Mouse (Mus musculus) ZHBTc4 (cell line): ENCODE measurements around the gene Lor.
A peak's percentile ranks its signal among the peaks of the same experiment; 100 is the strongest.

Source experiments
- DNase-seq: peaks from one replicate; pipeline ENCODE4 v3.0.0-alpha.2; 2011; ENCODE audit warnings: low read depth, low spot score

The Lor gene

DNA sequence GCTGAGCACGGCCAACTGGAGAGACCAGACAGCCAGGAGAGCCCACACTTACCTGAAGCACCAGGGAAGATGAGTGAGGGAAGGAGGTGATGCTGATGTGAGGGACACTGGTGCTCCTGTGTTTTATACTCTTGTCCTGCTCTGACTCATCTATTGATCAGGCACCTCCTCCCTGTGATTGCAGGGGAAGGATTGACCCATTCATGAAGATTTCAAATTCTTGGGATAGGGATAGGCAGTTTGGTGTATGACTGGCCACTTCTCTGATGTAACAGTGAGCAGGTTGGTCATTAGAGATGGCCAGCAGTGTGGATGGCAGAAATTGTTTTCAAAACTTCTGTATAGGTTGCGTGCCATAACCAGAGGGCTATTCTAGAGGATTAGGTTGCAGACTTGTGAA, at the start of gene Lor:
Lor (minus strand) TSS at position 101 of the 400 bp plus-strand sequence.
- no peak for DNase-seq

DNA sequence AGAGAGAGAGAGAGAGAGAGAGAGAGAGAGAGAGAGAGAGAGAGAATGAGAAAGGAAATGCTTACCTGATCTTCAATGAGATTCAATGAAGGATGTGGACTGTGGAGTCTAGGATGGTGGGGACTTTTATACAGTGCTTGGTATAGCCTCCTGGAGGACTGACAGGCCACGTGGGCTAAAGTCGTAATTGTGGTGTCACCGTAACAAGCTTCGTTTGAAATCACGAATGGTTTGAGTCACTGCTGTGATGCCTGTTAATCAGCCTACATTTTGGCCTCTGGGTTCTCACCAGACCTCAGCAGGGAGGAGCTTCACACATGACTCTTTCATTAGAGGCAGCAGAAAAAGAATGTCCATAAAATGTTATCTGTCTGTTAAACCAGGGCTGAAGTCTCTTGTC, 40.9 kb upstream of the Lor start, which contains the start of gene Prr9:
Prr9 (minus strand) TSS at position 101 of the 400 bp plus-strand sequence.
- DNase-seq: no peak

DNA sequence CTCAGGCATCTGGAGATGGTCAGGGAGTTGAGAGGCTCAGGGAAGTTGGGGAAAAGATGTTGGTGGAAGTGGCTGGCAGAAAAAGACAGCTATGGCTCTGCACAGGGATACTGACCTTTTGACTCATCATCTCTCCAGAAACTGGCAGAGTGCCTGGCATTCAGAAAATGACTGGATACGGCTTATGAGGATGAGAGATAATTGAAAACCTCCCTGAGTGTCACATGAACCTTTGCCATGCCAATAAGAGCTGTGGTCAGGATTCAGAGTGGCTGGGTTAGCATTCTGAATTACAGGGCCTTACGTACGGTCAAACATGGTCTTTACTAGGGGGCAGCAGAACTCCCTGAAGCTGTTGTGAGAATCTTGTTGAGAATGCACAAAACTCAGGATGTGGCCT, 38.0 kb upstream of the Lor start:
- no peak for DNase-seq

DNA sequence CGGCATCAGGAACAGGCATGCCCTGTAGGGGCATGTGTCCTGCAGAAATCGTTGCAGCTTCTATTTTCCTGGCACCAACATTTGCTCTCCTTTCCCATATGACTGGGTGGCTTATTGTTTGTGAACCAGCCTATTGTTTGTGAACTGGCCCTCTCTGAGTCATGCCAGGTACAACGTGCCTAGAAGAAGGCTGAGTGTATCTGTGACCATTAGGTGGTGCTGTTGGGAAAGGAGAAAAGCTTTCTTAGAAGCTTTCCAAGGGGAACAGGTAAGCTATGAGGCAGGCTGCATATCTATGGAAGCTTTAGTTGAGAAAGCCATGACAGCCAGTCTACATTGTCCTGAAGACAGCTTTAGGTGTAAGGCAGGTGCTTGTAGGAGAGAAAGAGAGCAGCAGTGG, 35.0 kb upstream of the Lor start:
- DNase-seq: peak; percentile 64

DNA sequence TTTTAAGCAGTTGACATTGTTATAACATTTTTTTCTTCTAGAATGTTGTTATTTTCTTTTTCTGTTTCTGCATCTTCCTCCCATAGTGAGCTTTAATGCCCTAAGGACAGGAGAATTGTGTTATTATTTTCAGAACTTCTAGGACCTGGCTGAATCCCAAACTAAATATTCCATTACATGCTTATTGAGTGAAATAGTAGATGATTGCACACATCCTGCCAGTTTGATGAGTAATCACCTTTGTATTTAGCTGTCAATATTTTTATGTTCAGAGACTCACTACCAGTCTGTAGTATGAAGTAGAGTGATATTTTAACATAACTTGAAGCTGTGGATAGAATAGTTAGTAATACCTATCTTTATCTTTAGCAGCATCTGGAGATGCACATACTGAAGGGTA, 28.6 kb upstream of the Lor start:
- no peak for DNase-seq

DNA sequence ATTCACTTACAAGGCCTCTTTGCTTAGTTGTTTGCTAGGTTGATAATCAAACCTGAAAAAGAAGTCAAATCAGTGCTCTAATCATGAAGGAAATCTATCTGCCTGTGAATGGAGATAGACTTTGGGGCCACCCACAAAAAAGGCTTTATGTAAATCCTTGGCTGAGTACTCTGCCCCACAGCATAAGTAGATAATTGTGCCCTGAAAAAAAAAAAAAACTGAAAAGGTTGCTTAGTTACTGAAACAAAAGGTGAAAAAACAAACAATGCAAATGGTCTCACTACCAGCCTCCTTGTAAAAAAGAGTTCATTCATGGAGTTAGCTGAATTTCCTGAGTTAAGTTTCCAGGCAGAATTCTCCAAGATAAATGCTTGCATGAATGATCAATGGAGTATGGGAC, 27.8 kb upstream of the Lor start:
- no peak for DNase-seq

DNA sequence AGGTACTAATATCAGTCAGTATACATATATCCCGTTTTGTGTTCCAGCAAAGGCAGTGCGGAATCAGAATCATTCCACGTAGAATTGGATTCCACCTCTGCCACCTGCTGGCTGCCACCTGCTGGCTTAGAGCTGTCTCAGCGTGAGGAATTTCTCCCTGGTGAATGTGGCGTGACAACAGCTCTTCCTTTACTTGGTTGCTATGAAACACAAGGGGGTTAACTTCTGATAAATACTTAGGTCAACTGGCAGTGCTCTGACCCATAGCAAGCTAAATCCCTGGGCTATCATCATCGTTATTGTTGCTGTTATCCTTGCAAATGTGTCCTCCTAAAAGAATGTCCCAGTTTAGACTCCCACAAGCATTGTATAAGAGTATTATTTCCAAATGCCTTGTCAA, 23.6 kb upstream of the Lor start:
- peak; percentile 64 for DNase-seq

DNA sequence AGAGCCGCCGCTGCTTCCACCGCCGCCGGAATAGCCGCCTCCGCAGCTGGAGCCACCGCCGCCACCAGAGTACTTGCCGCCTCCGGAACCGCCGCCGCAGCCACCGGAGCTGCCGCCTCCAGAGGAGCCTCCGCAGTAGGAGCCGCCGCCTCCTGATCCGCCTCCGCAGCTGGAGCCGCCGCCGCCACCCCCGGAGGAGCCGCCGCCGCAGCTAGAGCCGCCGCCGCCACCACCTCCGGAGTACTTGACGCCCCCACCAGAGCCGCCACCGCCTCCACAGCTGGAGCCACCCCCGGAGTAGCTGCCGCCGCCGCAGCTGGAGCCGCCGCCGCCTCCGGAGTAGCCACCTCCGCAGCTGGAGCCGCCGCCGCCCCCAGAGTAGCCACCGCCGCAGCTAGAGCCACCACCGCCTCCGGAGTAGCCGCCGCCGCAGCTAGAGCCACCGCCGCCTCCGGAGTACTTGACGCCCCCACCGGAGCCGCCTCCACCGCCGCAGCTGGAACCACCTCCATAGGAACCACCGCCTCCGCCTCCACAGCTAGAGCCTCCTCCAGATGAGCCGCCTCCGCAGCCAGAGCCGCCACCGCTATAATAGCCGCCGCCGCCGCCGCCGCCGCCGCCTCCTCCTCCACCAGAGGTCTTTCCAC, 1.5 kb downstream of the Lor start:
- DNase-seq: peak; percentile 80

DNA sequence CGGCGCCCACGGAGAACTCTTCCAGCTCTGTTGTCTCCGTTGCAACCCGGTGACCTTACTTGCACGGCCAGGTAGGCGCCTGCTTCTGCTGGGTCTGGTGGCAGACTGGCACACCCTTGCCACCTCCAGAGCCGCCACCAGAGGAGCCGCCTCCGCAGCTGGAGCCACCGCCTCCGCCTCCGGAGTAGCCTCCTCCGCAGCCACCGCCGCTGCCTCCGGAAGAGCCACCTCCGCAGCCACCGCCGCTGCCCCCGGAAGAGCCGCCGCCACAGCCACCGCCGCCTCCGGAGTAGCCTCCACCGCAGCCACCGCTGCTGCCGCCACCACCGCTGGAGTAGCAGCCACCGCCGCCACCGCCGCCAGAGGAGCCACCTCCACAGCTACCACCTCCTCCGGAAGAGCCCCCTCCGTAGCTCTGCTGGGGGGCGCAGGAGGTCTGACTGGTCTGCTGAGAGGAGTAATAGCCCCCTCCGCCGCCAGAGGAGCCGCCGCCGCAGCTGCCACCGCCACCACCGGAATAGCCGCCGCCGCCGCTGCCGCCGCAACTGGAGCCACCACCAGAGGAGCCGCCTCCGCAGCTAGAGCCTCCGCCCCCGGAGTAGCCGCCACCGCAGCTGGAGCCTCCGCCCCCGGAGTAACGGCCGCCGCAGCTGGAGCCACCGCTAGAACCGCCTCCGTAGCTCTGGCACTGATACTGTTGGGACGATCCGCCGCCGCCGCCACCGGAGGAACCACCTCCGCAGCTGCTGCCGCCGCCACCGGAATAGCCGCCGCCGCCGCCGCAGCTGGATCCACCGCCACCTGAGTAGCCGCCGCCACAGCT, 2.3 kb downstream of the Lor start:
- DNase-seq: peak; percentile 79

DNA sequence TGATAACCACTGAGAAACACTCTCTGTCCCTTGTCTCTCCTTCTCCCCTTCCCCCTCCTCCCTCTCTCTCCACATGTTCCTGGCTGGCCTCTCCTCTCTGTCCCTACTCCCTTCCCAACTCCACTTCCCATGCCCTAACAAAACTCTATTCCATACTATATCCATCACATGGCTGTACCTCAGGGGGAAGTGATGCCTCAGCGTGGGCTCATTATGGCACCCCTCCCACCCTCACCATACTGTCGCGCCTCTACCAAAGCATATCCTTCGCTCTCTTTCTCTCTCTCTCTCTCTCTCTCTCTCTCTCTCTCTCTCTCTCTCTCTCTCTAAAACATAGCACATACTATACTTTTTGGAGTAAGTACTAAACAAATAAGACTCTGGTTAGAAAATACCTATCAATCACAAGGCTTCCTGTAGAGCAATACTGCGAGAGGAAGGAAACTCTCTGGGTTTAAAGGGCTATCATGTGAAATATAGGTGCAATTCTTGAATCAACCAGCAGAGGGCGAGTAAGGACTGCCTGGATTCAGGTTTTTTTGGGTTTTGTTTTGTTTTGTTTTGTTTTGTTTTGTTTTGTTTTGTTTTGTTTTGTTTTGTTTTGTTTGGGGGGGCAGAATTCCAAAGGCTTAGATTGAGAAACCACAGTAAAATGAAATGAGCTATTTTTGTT, 32.4 kb downstream of the Lor start:
- peak; percentile 43 for DNase-seq

DNA sequence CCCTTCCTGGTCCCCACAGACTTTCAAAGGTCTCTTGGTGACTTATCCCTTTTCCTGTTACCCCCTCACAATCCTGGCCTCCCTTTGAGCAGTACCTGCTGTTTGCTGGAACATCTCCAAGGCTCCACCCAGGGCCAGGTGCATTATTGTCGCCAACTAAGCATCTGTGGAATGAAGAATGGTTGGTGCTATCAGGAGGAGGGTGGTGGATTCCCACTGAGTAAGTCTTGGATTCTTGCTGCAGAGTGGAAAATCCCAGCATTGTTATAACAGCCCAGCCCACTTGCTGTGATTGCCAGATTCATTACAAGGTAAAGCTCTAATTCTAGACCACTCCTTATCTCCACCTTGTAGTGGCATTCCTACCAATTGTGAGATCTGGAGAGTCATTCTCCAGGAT, 49.0 kb downstream of the Lor start:
- peak; percentile 62 for DNase-seq

DNA sequence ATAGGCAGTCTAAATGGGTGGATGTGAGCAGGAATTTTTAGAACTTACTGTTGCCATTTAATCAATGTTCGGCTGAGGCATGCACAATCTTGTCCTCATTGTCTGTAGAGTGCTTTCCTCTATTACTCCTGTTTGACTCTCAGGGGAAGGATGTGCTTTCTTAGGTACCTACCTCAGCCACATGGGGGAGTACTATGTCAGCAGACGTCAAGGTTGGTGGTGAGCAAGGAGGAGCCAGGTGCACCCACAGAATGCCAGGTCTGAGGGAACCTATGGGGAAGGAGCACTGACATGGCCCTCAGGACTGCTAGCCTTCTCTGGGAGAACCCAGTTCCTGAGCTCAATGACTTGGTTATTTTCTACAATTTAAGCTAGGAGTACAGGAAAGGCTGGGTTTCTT, 49.7 kb downstream of the Lor start:
- DNase-seq: peak; percentile 42
